ENCODE assay signal across 11 mouse cellular contexts in the genomic region with DNA sequence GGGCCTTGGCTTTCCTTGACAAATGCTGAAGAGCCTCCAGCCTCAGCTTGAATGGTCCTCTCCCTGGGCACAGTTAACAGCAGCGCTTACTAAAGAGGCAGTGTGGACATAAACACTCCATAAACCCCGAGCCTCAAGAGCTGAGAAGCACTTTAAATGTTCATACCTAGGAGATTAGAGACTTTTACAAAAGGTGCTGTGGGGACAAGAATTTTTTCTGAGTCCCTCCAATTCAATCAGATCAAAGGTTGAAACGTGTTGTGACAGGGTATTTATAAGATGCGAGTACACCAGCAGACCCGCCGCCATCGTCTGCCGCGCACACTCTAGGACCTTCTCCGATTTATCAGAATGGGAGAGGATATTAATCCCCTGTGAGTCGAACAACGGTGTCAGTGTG. TPM values are rescaled to one million over a fixed set of nuclear protein-coding genes. Genes with fewer than 3 reads are reported as not detected.
DNase-seq lines count a peak whose midpoint lies in the region; ATAC-seq and TF ChIP-seq lines count a peak whose summit lies in the region.
"Had no signal": no experiment of that assay in that cellular context is flagged by ENCODE, and none has a peak within 500 bp of the region (broad histone marks: within the 10 kb centered on the region; RNA-seq: fewer than 3 reads in every experiment).

No protein-coding gene starts in this region.

- WGBS in heart, embryonic 10.5 days, result under 1% methylated on average over 12 of the region's 12 CpGs
- under 1% methylated on average over 12 of the region's 12 CpGs for WGBS in hindbrain, embryonic 11.5 days
- under 1% methylated on average over 12 of the region's 12 CpGs for WGBS in midbrain, embryonic 10.5 days

- no peak for TF ChIP-seq CTCF in brain, embryonic 14.5 days (IDR thresholded peaks at IDR 0.05; ENCODE audit: borderline replicate concordance, extremely low read depth, insufficient read depth, insufficient read length)

- no peak overlapping the region; the same call in 1 of the 2 replicates for H3K4me2 ChIP-seq in hindbrain, embryonic 11.5 days (replicated peaks; ENCODE audit: low read depth, low read length)

- DNase-seq in heart, embryonic 10.5 days (ENCODE audit: low spot score), result peak; percentile 71
- DNase-seq in heart, postnatal 4 days, result no peak
- DNase-seq in brain, embryonic 14.5 days (ENCODE audit: low read depth), result peak; percentile 46
- peak; percentile 64 for DNase-seq in hindbrain, embryonic 11.5 days (ENCODE audit: low spot score)
- no peak for DNase-seq in midbrain, embryonic 10.5 days (ENCODE audit: low spot score)
- no peak for DNase-seq in spleen, postnatal 14 days (ENCODE audit: low spot score in 2 of 2)
- no peak for DNase-seq in right cerebral cortex, postnatal 10 days (ENCODE audit: low spot score in 2 of 2)
- no peak for DNase-seq in adrenal gland, adult 2 months
- DNase-seq: adrenal gland, adult 8-10 months had no signal

- peaks cover 32% of the 10 kb centered on the region for H3K27me3 ChIP-seq in heart, embryonic 10.5 days (ENCODE audit: insufficient read depth, poor library complexity, severe bottlenecking)
- peaks cover 23% of the 10 kb centered on the region for H3K27me3 ChIP-seq in hindbrain, embryonic 11.5 days (ENCODE audit: control insufficient read depth, insufficient read depth, low read length)
- H3K27me3 ChIP-seq in midbrain, embryonic 10.5 days (ENCODE audit: low read depth, poor library complexity, severe bottlenecking), result peaks cover 80% of the 10 kb centered on the region

- H3K4me3 ChIP-seq in heart, embryonic 10.5 days, result peak overlapping the region; percentile 91
- peak overlapping the region; percentile 10 for H3K4me3 ChIP-seq in hindbrain, embryonic 11.5 days (ENCODE audit: low read depth, low read length)
- peak overlapping the region; percentile 83 for H3K4me3 ChIP-seq in midbrain, embryonic 10.5 days

- TF ChIP-seq POLR2A in brain, embryonic 14.5 days (IDR thresholded peaks at IDR 0.05; ENCODE audit: borderline replicate concordance, extremely low read depth, insufficient read depth, insufficient read length, poor library complexity, severe bottlenecking), result no peak

- H3K36me3 ChIP-seq in heart, embryonic 10.5 days, result no peaks in the 10 kb centered on the region
- H3K36me3 ChIP-seq in hindbrain, embryonic 11.5 days (ENCODE audit: control insufficient read depth, insufficient read depth, low read length), result no peaks in the 10 kb centered on the region
- no peaks in the 10 kb centered on the region for H3K36me3 ChIP-seq in midbrain, embryonic 10.5 days

- H3K9me3 ChIP-seq in heart, embryonic 10.5 days, result no peaks in the 10 kb centered on the region
- no peaks in the 10 kb centered on the region for H3K9me3 ChIP-seq in hindbrain, embryonic 11.5 days (ENCODE audit: control insufficient read depth, low read length)
- no peaks in the 10 kb centered on the region for H3K9me3 ChIP-seq in midbrain, embryonic 10.5 days (replicated peaks)

- peak overlapping the region; percentile 96 for H3K27ac ChIP-seq in heart, embryonic 10.5 days
- no peak overlapping the region for H3K27ac ChIP-seq in hindbrain, embryonic 11.5 days (ENCODE audit: low read depth, low read length)
- no peak overlapping the region for H3K27ac ChIP-seq in midbrain, embryonic 10.5 days (replicated peaks)
- H3K27ac ChIP-seq: left cerebral cortex, adult 2 months had no signal

- H3K9ac ChIP-seq in hindbrain, embryonic 11.5 days (ENCODE audit: low read depth, low read length), result no peak overlapping the region

- H3K4me1 ChIP-seq in heart, embryonic 10.5 days, result peaks cover 49% of the 10 kb centered on the region
- H3K4me1 ChIP-seq in hindbrain, embryonic 11.5 days (replicated peaks; ENCODE audit: control insufficient read depth, insufficient read depth, low read length), result peaks cover 10% of the 10 kb centered on the region
- peaks cover 78% of the 10 kb centered on the region for H3K4me1 ChIP-seq in midbrain, embryonic 10.5 days

- ATAC-seq in hindbrain, embryonic 11.5 days (ENCODE audit: low FRiP score), result no peak
- ATAC-seq: CD4-positive, CD25-positive, alpha-beta regulatory T cell, adult 4 months had no signal

RNA-seq across cellular contexts. Expression of gene Prox1, which starts 1.2 kb away (rescaled TPM):
- 13.3 and 17.3 TPM in 2 replicates for polyA plus RNA-seq in heart, embryonic 10.5 days (2016; fragmentation: Nextera tagmentation; extraction: Ambion mirVana)
- total RNA-seq in heart, postnatal 4 days (2021), result 10 to 100 TPM; 57.6 to 58.0 TPM
- polyA plus RNA-seq in brain, embryonic 14.5 days (2012; rRNA removed), result 11.3 and 14.5 TPM in 2 replicates
- 8.5 and 9.0 TPM in 2 replicates for polyA plus RNA-seq in hindbrain, embryonic 11.5 days (2014; fragmentation: Nextera tagmentation; extraction: Ambion mirVana)
- polyA plus RNA-seq in midbrain, embryonic 10.5 days (2016; fragmentation: Nextera tagmentation; extraction: Ambion mirVana), result 6.5 and 10.3 TPM in 2 replicates
- 10 to 100 TPM; 33.4 to 34.0 TPM for total RNA-seq in adrenal gland, adult 2 months (2021)
- polyA plus RNA-seq in adrenal gland, adult 2 months (2012; rRNA removed), result 17.4 and 22.8 TPM in 2 replicates

Comparison
In these comparisons a context has a peak if more than half of its experiments do, and no peak if none do; other contexts are left out.
1. DNase-seq: peak in heart, embryonic 10.5 days (single experiment), brain, embryonic 14.5 days (single experiment) and hindbrain, embryonic 11.5 days (single experiment); none in heart, postnatal 4 days (single experiment), midbrain, embryonic 10.5 days (single experiment), spleen, postnatal 14 days (0 of 2), right cerebral cortex, postnatal 10 days (0 of 2) and adrenal gland, adult 2 months (single experiment).
2. H3K4me3 ChIP-seq: peak in every context shown above with its lines; median percentile 91 in heart, embryonic 10.5 days; 83 in midbrain, embryonic 10.5 days; 10 in hindbrain, embryonic 11.5 days.